Mouse (Mus musculus) B cell, adult 2 months (primary cell): ENCODE results near the gene Eml4.

Source experiments
- DNase-seq, 2 experiments: peaks; one replicate each; pipeline ENCODE4 v3.0.0; 2022

The Eml4 gene

DNA sequence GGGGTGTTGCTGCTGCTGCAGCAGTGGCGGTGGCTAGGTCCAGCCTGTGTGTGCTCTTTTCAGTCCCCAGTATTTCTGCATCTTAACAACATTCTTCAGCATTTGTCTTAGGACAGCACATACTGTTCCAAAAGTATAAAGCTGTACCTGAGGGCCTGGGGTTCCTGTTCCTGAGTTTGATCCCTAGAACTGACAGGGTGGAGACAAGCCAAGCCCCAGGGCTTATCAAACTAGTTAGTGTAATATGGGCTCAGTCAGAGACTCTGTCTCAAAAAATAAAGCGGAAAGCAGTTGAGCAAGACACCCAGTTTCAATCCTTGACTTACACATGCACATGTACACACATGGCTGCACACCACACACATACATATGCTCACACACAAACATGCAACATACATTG, 34.2 kb downstream of the Eml4 start:
- no peak for DNase-seq

DNA sequence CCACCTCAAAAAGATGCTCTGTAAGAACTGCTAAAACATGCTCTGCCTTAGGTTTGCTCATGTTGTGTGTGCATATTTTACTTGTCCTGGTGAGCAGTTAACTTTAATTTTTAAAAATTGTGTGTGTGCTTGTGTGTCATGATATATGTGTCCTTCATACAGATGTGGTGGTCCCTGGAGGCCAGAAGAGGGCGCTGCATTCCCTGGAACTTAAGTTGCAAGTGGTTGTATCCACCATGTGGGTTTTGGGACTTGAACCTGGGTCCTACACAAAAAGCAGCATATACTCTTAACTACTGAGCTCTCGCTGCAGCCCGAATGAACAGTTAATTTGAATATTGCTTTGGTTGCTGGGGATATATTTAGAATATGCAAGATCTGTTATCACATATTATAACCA, 36.4 kb downstream of the Eml4 start:
- peak; percentile 52 to 54 for DNase-seq

- DNase-seq, result no peak
Observed at GRCm38 (mm10) chr17:83394013-83394412, 43.3 kb downstream of the Eml4 start.

GRCm38 (mm10) chr17:83397571-83398100, 46.9 kb downstream of the Eml4 start:
- DNase-seq, result peak; percentile 69 to 70

GRCm38 (mm10) chr17:83398756-83399155, 48.0 kb downstream of the Eml4 start:
- DNase-seq, result peak; percentile 24 to 34

GRCm38 (mm10) chr17:83430607-83431006, 79.9 kb downstream of the Eml4 start:
- no peak for DNase-seq

GRCm38 (mm10) chr17:83443406-83443805, 92.7 kb downstream of the Eml4 start:
- no peak for DNase-seq

- no peak for DNase-seq
Observed at GRCm38 (mm10) chr17:83449583-83449982, 98.9 kb downstream of the Eml4 start.

DNA sequence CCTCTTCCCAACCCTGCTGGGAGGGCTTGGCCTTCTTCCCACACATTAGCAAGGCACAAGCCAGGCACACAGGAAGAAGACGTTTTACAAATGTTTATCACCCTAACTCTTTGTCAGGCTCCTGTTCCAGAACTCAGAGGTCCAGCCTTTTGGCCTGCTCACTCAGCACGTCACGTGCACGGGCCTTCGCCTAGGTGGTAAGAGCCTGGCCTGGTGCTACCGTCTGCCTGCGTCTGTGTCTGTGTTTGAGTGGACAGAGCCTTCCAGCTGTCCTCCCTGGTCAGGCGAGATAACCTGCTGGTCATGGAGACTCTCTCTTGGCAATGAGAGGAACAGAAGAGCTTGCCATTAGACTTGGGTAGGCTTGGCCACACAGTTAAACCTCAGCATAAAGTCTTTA, 100.6 kb downstream of the Eml4 start:
- no peak for DNase-seq

DNA sequence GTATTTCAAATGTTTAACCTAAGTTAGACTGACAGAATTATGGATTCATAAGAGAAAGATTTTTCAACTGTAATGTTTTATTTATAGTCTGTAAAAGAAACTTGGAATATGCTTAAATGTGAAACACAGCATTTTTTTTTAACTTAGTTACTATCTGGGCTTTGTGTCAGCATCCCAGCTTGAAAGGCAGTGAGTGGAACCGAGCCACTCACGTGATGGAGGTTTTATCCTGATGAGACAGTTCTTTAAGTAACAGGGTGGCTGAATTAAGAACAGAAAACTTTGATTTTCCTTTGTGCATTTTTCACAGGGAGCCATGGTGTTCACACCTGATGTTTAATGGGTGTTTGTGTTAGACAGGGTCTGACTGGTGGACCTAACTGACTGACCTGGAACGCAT, 101.1 kb downstream of the Eml4 start:
- no peak for DNase-seq

DNA sequence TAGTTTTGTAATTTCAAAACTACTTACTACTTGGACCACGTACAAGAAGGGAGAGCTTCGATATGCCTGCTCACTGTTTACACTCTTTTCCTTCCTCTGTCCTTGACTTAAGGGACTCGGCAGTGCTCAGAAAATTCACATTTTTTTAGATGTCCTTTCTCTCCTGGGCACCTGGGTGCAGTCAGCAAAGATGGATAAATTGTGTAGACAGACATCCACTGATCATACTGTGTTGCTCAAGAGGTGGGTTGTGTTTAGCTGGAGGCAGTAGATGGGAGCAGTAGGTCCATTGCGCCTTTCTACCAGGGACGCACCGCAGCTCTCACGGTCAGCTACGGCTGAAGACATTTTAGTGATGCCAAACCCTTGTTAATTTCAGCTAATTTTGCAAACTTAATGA, 101.7 kb downstream of the Eml4 start:
- no peak for DNase-seq

DNA sequence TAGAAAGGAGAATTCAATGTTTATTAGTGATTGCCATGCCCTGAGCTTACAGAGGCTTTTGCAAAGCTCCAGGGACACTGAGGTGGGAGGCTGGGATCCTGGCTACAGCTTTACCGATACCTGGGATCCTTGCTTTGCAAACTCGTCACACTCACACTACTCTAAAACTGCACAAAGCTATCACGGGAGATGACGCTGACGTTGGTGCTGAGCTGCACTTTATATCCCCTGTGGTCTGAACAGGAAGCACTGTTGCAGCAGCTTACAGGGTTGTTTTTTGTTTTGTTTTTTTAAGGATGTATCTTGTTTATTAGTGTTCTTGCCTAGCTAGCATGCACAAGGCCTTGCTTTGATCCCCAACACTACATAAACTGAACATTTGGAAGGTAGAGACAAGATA, 102.9 kb downstream of the Eml4 start:
- DNase-seq, result no peak

- no peak for DNase-seq
Observed at GRCm38 (mm10) chr17:83457271-83457670, 106.5 kb downstream of the Eml4 start.

- no peak for DNase-seq
Observed at GRCm38 (mm10) chr17:83465969-83466368, 115.2 kb downstream of the Eml4 start.

DNA sequence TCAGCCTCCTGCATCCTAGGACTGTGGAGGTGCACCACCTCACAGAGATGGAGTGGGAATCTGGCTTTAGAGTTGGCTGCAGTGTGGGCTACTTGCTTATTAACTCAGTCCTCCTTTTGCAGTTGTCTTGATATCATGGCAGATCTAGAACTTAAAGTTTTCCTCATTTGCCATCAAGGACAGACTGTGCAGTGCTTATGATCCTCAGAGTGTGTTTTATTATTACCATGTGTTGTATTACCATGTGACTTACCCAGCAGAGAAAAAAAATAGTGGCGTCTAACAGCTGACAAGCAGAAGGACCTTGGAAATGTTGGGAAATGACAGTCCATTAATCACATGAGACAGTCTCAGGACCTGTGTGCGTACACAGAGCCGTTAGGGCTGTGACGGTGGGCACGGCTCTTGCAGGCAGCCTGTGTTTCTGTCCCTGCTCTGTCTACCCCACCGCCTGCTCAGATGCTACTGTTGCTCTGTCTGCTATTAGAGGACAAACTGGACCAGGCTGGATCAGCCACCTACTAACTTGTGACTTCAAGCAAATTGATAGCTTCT, 116.0 kb downstream of the Eml4 start:
- DNase-seq, result no peak

DNA sequence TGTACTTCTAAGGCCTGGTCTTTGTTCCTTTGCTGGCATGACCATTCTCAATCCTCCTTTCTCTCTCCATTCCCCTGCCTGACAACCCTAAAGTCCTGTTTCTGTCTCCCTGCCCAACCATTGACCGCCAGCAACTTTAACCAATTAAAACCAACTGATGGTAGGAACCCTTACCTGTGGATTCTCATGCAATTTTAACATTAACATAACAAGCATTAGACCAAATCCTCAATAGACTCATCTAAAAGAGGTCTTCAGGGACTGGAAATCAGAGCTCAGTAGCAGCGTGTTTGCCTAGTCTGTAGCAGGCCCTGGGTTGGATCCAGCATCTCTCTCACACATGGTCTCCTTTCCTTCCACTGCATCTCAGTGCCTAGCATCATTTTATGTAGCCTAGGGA, 118.9 kb downstream of the Eml4 start:
- no peak for DNase-seq

- no peak for DNase-seq
Observed at GRCm38 (mm10) chr17:83477089-83477488, 126.4 kb downstream of the Eml4 start.

DNA sequence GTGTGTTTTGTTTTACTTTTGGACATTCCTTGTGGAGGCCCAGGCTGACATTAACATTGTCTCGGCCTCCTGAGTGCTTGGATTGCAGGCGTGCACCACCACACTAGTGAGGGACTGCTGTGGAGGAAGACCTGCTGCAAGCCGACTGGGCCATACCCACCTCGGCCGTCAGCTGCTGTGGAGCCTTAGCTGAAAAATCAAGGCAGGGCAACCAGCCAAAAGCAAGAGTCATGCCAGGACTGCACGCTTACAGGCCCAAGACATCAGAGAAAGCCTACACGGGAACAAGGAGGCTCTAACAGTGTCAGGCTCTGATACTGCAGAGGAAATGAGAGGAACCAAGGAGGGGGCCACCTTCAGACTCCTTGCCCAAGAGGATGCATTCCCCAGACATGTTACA, 130.8 kb downstream of the Eml4 start:
- DNase-seq, result no peak

GRCm38 (mm10) chr17:83482817-83483536, 132.2 kb downstream of the Eml4 start:
- no peak for DNase-seq

DNA sequence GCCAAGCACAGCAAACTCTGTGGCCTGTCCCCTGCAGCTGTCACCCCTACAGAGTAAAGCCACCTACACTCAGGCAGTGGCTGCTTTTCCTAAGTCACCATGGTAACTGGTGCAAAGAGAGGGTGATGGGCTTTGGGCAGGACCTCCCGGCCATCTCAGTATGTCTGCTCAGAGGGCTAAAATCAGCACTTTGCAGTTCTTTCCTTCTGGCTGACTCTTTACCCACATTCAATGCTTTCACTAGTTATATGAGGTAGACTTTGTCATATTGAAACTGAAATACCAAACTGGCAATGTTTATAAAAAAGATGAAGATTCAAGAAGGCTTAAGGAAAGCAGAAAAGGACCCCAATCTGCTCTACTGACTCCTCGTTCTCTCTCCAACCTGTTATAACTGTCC, 133.1 kb downstream of the Eml4 start:
- DNase-seq, result no peak

DNA sequence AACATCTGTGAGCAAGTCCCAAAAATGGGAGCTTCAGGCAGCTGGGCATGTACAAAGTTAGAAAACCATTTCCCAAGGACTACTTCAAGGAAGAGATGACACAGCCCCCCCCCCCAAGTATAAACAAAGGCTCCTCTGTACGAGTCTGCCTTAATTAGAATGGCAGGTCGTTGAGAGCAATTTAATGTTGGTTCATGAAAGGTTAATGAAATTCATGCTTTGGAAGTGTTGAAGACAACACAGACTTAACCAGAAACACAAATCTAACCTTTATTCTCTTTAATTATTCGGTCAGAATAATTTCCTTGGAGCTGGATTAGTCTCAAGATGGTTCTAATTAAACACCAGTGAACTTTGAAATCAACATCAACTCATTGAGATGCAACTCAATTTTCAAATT, 137.0 kb downstream of the Eml4 start:
- DNase-seq, result no peak

DNA sequence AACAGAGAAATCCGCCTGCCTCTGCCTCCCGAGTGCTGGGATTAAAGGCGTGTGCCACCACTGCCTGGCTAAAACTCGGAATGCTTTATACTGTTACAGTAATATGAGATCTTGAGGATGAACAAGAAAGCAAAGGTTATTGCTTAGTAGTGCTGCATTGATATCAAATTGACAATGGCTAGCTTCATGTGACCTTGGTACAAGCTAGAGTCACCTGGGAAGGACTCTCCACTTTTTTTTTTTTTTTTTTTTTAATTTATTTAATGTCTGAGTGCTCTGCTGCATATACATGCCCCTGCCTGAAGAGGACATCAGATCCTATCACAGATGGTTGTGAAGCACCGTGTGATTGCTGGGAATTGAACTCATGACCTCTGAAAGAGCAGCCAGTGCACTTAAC, 148.2 kb downstream of the Eml4 start:
- no peak for DNase-seq

GRCm38 (mm10) chr17:83499692-83500091, 149.0 kb downstream of the Eml4 start:
- no peak for DNase-seq

DNA sequence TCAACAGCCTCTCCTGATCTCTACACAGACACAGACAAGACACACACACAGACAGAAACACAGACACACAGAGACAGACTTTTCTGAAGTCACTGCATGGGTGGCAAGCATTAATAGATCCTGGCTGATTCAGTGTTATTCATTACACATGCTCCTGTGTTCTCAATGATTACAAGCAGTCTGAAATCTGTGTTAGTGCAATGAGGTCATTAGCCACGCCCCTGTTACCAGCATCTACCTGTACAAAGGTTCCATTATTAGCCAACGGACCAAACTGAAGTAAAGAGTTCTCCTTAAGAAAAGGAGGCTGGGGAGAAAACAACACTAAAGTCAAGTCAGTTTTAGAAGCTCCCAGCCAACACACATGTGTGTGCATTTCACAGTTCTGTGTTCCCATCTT, 153.0 kb downstream of the Eml4 start:
- DNase-seq, result no peak

DNA sequence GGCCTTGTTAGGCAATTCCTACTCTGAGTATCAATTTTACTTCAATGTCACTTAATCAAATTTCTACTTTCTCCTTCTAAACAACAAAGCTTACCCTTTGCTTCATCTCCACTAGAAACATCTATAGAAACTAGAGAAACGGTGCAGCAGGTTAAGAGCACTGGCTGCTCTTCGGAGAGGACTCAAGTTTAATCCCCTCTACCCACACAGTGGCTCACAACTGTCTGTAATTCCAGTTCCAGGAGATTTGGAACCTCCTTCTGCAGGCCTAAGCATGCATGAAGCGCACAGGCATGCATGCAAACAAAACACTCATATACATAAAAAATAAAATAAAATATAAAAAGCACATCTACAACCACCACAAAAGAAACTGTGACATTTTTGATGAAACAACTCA, 161.4 kb downstream of the Eml4 start:
- DNase-seq, result no peak
